Mouse (Mus musculus) intestine, embryonic 14.5 days (tissue): ENCODE measurements around the gene Sirt4. TPM values are rescaled to one million over a fixed set of nuclear protein-coding genes. Genes with fewer than 3 reads are reported as not detected.
A peak's percentile ranks its signal among the peaks of the same experiment; 100 is the strongest.

Source experiments
- ATAC-seq: fragments of 200-750 bp; cut with Nextera tagmentation; replicated peaks from 2 replicates; pipeline ENCODE4 v1.8.0; 2017; ENCODE audit warnings: low read depth, moderate number of reproducible peaks, moderate TSS enrichment, moderate library complexity; ENCODE audit not compliant: low FRiP score, low TSS enrichment
- DNase-seq: peaks from one replicate; pipeline ENCODE4 v3.0.0-alpha.2; 2018; ENCODE audit warnings: low spot score
- H3K27ac ChIP-seq: fragments of 300-500 bp; sonication (generic); 2 replicates; pipeline ENCODE4 v1.5.1; 2014; ENCODE audit warnings: low read depth, mild to moderate bottlenecking, control low read depth
- H3K27me3 ChIP-seq: fragments of 300-500 bp; sonication (generic); replicated peaks from 2 replicates; pipeline ENCODE4 v1.6.1; 2014; ENCODE audit warnings: low read length, control low read depth; ENCODE audit not compliant: control insufficient read depth, insufficient read depth
- H3K36me3 ChIP-seq: fragments of 300-500 bp; sonication (generic); 2 replicates; pipeline ENCODE4 v1.6.1; 2014; ENCODE audit warnings: low read length, control low read depth; ENCODE audit not compliant: control insufficient read depth, insufficient read depth
- H3K4me1 ChIP-seq: fragments of 300-500 bp; sonication (generic); replicated peaks from 2 replicates; pipeline ENCODE4 v1.6.1; 2014; ENCODE audit warnings: low read length, control low read depth, mixed read lengths; ENCODE audit not compliant: control insufficient read depth, insufficient read depth
- H3K4me2 ChIP-seq: fragments of 300-500 bp; sonication (generic); 2 replicates; pipeline ENCODE4 v1.6.1; 2014; ENCODE audit warnings: low read length
- H3K4me3 ChIP-seq: fragments of 300-500 bp; sonication (generic); 2 replicates; pipeline ENCODE4 v1.5.1; 2014; ENCODE audit warnings: low read depth, low read length, control low read depth, mixed read lengths
- H3K9ac ChIP-seq: fragments of 300-500 bp; sonication (generic); 2 replicates; pipeline ENCODE4 v1.6.1; 2014; ENCODE audit warnings: mild to moderate bottlenecking, low read length
- H3K9me3 ChIP-seq: fragments of 300-500 bp; sonication (generic); 2 replicates; pipeline ENCODE4 v1.6.1; 2016; ENCODE audit warnings: low read length, control low read depth; ENCODE audit not compliant: control insufficient read depth
- WGBS: fragments of 180-500 bp; shearing (Covaris S2); extraction: QIAGEN DNeasy Blood & Tissue Kit; methylation state at CpG from one replicate; pipeline ENCODE4 v1.1.7; 2014; 5-methylcytosine and 5-hydroxymethylcytosine counted together
- polyA plus RNA-seq: library from polyadenylated mRNA; unstranded; fragments of >200 nt; fragmentation: Nextera tagmentation; extraction: Ambion mirVana; gene quantifications from 2 replicates; pipeline ENCODE4 v1.2.1, GENCODE M21; 2014

The Sirt4 gene
- polyA plus RNA-seq, 1 experiment from 2014 or later: 15.2 TPM

DNA sequence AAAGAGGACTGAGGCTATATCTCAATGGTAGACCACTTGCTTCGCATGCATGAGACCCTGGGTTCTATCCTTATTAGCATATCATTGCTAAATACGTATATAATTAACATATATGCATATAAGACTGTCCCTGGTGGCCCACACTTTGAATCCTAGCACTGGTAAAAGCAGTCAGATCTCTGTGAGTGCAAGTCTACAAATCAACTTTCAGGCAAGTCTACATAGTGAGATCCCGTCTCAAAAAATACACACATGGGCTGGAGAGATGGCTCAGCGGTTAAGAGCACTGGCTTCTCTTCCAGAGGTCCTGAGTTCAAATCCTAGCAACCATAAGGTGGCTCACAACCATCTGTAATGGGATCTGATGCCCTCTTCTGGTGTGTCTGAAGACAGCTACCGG, 6.6 kb upstream of the Sirt4 start:
- Histone ChIP-seq H3K9ac (no peak overlapping the region), H3K36me3 (no peaks in the 10 kb centered on the region), H3K4me3 (no peak overlapping the region), H3K27ac (no peak overlapping the region), H3K9me3 (no peaks in the 10 kb centered on the region), H3K4me2 (peak overlapping the region; percentile 76), H3K27me3 (no peaks in the 10 kb centered on the region), H3K4me1 (peaks cover 30% of the 10 kb centered on the region)
- no peak for DNase-seq
- 25% methylated on average over 5 of the region's 5 CpGs for WGBS
- ATAC-seq: no peak

DNA sequence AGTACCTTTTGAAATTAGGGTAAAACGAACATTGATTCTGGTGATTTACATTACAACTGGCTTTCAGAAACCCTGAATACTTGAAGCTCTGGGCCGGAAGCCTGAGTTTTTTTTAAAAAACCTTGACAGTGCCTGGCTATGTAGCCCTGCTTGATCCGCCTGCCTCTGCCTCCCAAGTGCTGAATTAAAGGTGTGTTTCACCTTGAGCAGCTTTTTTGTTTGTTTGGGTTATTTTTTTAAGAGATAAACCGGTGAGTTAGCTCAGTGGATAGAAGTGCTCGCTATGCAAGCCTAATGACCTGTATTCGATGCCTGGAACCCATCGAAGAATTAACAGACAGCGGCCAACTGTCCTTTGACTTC, 6.1 kb upstream of the Sirt4 start:
- Histone ChIP-seq H3K27me3 (no peaks in the 10 kb centered on the region), H3K9me3 (no peaks in the 10 kb centered on the region), H3K4me3 (0 out of 2 replicates have a peak overlapping the region, but pooled peaks have one; percentile 38), H3K4me1 (peaks cover 30% of the 10 kb centered on the region), H3K27ac (peak overlapping the region; percentile 33; the same call in 1 of the 2 replicates), H3K4me2 (peak overlapping the region; percentile 76), H3K9ac (no peak overlapping the region), H3K36me3 (no peaks in the 10 kb centered on the region)
- peak; percentile 59 for DNase-seq
- WGBS: 14% methylated on average over 8 of the region's 8 CpGs
- ATAC-seq: no peak

DNA sequence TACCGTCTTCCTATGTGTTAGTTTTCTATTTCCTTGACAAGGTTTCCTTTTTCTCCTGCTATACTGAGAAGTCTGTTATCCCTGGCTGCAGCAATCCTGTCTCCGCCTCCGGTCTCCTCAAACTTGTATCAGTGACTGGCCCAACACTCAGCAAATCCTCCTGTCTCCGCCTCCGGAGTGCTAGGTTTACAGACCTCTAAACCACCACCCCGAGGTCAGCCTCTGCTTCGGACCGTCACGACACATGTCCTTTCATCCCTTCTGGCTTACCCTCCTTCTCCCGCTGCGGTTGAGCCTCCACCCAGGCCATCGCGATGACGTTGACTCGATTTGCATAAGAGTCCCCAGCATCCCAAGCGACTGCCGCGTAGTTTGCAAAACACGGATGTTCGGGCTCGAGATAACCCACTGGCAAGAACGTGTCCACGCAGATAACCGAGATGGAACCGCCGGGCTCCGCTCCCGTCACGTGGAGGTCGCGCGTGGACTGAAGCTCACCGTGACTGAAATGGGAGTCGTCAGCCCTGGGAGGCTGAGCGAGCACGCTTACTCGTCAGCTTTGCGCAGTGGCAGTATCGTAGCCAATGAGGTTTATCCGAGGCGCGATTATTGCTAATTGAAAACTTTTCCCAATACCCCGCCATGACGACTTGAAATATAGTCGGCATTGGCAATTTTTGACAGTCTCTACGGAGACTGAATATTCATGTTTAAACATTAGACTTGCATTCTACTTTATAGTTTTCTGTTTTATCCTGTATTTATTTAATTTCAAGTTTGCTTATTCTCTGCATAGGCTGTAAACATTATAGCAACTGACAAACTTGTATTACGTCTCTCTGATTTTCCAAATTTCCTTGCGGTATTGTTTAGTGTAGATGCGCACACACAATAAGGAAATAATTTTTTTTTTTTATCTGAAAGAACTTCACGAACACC, 5.4 kb upstream of the Sirt4 start:
- Histone ChIP-seq H3K9ac (peak overlapping the region; percentile 94), H3K36me3 (no peaks in the 10 kb centered on the region), H3K4me1 (peaks cover 30% of the 10 kb centered on the region), H3K9me3 (no peaks in the 10 kb centered on the region), H3K4me2 (peak overlapping the region; percentile 76), H3K4me3 (peak overlapping the region; percentile 38), H3K27ac (peak overlapping the region; percentile 100), H3K27me3 (no peaks in the 10 kb centered on the region)
- ATAC-seq (peak; percentile 77), DNase-seq (peak; percentile 98)
- under 1% methylated on average over 50 of the region's 50 CpGs for WGBS

DNA sequence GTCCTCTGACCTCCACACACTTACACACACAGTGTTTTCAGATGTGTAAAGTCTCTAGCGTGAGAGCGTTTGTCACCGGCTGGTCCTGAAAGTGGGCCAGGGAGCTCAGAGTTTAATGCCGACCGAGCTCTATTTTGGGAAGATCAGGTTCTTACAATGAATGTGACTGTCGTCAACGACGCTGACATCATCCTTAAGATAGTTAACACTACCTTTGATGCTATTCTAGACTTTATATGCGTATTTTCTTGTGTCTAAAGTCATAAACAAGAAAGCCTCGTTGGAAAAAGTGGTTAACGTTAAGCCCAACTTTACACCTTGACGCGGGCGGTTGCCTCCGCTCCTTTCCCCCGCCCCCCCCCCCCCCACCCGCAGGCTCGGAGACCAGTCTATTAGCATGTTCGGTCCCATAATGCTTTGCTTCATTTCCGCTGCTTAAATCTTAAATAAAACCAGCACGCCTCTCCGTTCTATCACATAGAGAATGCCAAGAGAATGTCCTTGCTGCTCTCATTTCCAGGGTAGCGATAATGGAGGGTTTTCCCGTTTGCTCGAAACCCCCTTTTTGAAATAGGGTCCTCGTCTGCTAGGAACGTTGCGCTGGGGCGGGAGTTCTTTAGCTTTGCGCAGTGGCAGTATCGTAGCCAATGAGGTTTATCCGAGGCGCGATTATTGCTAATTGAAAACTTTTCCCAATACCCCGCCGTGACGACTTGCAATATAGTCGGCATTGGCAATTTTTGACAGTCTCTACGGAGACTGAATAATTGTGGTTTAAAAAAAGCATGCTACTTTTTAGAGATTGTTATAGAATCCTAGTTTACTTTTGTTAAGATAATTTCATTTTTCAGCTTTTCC, 4.5 kb upstream of the Sirt4 start:
- DNase-seq: peak; percentile 95
- H3K4me1 ChIP-seq: peaks cover 31% of the 10 kb centered on the region
- peak overlapping the region; percentile 76 for H3K4me2 ChIP-seq
- H3K27ac ChIP-seq: peak overlapping the region; percentile 100
- H3K36me3 ChIP-seq: no peaks in the 10 kb centered on the region
- WGBS: under 1% methylated on average over 36 of the region's 39 CpGs
- H3K9me3 ChIP-seq: no peaks in the 10 kb centered on the region
- ATAC-seq: peak; percentile 65
- peak overlapping the region; percentile 38 for H3K4me3 ChIP-seq
- H3K27me3 ChIP-seq: no peaks in the 10 kb centered on the region
- H3K9ac ChIP-seq: peak overlapping the region; percentile 94

DNA sequence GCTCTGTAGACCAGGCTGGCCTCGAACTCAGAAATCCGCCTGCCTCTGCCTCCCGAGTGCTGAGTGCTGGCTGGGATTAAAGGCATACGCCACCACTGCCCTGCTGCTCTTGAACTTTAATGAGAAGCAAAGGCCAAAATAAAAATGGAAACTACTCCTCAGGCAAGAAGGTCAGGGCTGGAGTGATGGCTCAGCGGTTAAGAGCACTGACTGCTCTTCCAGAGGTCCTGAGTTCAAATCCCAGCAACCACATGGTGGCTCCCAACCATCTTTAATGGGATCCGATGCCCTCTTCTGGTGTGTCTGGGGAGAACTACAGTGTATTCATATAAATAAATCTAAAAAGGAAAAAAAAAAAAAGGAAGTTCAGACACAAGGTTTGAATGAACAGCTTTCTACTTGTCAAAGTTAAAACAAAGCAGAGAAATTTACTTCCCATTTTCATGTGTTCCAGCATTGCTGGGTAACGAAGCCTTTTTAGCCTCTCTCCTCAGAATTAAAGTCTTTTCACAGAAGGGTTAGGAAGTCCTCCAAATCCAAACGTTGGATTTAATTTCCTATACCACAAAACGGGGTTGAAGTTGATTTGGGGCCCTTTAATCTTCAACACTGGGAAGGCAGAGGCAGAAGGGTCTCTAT, 3.5 kb upstream of the Sirt4 start:
- Histone ChIP-seq H3K27me3 (no peaks in the 10 kb centered on the region), H3K4me2 (no peak overlapping the region), H3K27ac (no peak overlapping the region), H3K4me1 (peaks cover 22% of the 10 kb centered on the region), H3K9me3 (no peaks in the 10 kb centered on the region), H3K4me3 (no peak overlapping the region), H3K9ac (no peak overlapping the region; the same call in 1 of the 2 replicates), H3K36me3 (no peaks in the 10 kb centered on the region)
- DNase-seq (no peak), ATAC-seq (no peak)
- 80% methylated on average over 9 of the region's 9 CpGs for WGBS

DNA sequence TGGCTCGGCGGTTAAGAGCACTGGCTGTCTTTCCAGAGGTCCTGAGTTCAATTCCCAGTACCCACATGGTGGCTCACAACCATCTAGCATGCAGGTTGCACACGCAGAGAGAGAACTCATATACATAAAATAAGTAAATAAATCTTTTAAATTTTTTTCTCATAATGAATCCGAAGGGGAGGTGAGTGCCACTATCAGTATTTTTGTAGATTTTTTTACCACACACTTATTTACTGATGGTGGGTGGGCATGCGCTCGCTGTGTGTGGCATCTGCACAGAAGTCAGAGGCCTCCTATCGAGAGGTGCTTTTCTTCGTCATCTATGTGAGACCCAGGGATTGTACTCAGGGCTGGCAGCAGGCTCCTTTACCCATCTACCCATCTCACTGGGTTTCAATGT, 2.8 kb upstream of the Sirt4 start:
- DNase-seq (no peak), ATAC-seq (no peak)
- Histone ChIP-seq H3K4me1 (peaks cover 19% of the 10 kb centered on the region), H3K27me3 (no peaks in the 10 kb centered on the region), H3K9ac (no peak overlapping the region), H3K4me2 (no peak overlapping the region), H3K36me3 (no peaks in the 10 kb centered on the region), H3K27ac (no peak overlapping the region), H3K4me3 (no peak overlapping the region), H3K9me3 (no peaks in the 10 kb centered on the region)
- WGBS: 83% methylated on average over 8 of the region's 8 CpGs

DNA sequence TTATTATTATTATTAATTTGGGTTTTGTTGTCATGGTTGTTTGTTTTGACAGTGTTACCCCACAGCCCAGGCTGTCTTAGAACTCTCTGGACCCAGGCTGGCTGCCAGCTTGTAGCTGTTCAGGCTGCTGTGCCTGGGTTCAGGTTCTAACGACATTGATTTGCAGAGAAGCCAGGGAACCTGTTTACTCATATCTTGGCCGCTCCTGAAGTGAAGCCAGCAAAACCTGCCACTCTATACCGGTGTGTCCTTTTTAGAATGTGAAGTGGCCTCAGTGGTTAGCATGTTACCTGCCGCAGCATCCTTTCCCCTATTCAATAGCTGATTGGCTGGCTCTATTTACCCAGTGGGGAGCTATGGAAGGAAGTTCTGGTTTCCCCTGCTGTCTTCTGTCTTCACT, 2.2 kb upstream of the Sirt4 start:
- Histone ChIP-seq H3K4me1 (peaks cover 15% of the 10 kb centered on the region), H3K27me3 (no peaks in the 10 kb centered on the region), H3K9me3 (no peaks in the 10 kb centered on the region), H3K36me3 (no peaks in the 10 kb centered on the region), H3K4me3 (no peak overlapping the region), H3K9ac (no peak overlapping the region), H3K27ac (no peak overlapping the region), H3K4me2 (no peak overlapping the region)
- 39% methylated on average over 4 of the region's 4 CpGs for WGBS
- ATAC-seq (no peak), DNase-seq (no peak)

DNA sequence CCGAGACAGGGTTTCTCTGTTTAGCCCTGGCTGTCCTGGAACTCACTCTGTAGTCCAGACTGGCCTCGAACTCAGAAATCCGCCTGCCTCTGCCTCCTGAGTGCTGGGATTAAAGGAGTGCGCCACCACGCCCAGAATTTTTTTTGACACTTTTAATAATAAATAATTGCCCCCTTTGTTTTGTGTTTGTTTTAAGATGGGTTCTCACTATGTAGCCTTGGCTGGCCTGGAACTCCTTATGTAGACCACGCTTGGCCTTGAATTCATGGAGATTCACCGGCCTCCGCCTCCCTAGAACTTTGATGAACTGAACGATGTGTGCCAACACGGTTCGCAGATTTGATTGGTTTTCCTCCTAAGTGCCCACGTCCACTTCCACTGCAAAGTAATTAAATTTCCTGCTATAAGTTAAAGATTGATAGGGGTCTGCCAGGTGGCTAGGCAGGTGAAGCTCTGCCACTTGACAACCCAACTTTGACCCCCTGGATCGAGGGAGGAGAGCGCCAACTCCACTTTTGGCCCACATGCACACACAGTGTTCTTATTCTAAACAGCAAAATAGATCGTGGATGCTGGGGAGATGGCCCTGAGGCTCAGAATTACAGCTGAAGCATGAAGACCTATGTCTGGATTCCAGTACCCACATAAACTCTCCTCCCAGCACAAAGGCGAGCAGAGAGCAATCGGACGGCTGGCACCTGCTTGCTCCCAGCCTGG, 1.1 kb upstream of the Sirt4 start:
- no peak overlapping the region for H3K4me2 ChIP-seq
- H3K4me3 ChIP-seq: no peak overlapping the region
- H3K9me3 ChIP-seq: no peaks in the 10 kb centered on the region
- no peak overlapping the region for H3K27ac ChIP-seq
- H3K36me3 ChIP-seq: no peaks in the 10 kb centered on the region
- no peak overlapping the region for H3K9ac ChIP-seq
- H3K4me1 ChIP-seq: peaks cover 7% of the 10 kb centered on the region
- H3K27me3 ChIP-seq: no peaks in the 10 kb centered on the region
- DNase-seq (no peak), ATAC-seq (no peak)
- 82% methylated on average over 18 of the region's 18 CpGs for WGBS
